Mouse (Mus musculus): ENCODE data around the gene 0610009B22Rik. TPM values are rescaled to one million over a fixed set of nuclear protein-coding genes. Genes with fewer than 3 reads are reported as not detected.

0610009B22Rik gene
- polyA plus RNA-seq (2012; rRNA removed; ENCODE audit: low replicate concordance) = 7.2 and 20.1 TPM in 2 replicates

DNA sequence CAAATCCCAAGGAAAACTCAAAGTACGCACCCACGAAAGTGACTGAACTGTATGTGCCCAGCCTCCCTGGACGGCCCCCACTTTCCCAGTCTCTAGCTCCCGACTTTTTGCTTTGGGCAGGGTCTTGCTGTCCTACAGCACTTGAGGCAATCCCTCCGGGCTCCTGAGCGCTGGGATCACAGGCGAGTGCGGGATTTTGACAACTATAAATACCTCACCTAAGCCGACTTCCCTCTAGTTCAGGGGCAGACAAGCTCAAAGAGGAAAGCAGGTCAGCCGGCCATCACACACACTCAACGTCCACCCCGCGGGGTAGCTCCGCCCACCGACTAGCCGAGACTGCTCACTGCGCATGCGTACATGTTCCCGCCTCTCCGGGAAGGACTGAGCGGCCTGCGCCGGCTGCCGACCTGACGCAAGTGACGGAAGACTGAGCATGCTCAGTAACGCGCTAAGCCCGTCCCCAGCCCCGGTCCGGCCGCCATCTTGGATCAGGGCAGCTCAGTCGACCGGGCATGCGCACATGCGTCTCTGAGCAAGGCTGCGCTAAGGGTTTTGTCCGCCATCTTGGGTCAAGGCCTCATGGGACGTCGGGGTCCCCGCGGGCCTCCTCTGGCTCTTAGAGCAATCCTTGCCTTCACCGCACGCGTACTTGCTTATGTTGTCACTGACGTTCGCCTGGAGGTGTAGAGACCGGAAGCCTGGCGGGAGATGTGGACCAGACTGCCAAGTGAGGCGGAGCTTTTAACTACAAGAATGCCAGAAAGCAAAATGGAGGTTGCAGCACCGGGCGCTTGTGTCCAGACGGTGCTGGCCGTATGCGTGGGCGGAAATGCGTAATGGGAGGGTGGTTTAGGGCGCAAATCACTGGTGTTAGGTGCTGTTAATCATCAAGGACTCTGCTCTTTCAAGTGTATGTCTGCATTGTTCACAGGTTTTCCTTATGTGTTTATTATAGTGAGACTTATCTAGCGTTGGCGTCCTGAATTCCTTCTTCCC lies at the start of gene 0610009B22Rik:
Gene 0610009B22Rik (minus strand): TSS at position 545 of the 999 bp plus-strand sequence.

DNA sequence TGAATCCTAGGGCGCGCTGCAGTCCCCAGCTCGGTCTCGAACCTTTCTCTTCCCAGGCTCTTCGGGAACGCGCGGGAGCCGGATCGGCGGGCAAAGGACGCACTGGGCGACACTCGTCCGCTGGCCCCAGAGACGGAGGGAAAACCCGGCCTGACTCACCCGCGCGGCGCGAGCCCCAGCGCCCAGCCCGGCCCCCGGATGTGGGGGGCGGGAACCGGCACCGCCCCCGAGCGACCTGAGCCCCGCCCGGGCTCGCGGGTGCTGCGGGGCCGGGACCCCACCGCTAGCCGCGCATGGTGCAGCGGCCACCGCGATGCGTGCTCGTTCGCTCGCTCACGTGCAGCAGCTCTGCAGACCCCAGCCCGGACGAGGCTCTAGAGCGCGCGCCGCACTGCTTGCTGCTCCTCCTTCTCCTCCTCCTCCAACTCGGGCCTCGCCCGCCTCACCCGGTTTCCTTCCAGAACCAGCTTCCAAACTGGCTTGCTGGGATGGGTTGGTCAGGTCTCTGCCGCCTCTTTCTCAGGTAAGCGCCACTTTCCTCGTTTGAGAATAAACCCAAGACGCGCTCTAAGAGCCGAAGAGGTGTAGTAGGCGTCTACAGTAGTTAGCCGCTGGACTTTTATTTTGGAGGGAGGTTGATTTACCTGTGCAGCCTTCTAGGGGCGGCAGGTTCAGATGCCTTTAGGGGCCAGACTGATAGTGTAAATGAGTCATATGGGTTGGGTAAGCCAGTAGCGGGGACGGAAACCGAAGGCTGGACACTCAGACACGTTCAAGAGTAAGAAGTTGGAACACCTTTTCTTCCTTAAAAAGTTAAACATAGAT lies 37.8 kb downstream of the 0610009B22Rik start, which contains the start of the genes N4bp3 and D930048N14Rik:
Gene N4bp3 (minus strand): TSS at position 152 of the 825 bp plus-strand sequence.
Gene D930048N14Rik (plus strand): TSS at position 264 of the 825 bp plus-strand sequence.

GRCm38 (mm10) chr11:51635525-51636322 lies 53.0 kb downstream of the 0610009B22Rik start, which contains the start of gene Rmnd5b:
Rmnd5b (minus strand) TSS chr11:51635896.

Other genes with a start within 250 kb of the 0610009B22Rik start
- gene Phykpl, start 104.1 kb downstream of the 0610009B22Rik start, polyA plus RNA-seq (2012; rRNA removed; ENCODE audit: low replicate concordance) = 23.0 and 28.5 TPM in 2 replicates
- gene Hnrnpab, start 82.0 kb downstream of the 0610009B22Rik start, polyA plus RNA-seq (2012; rRNA removed; ENCODE audit: low replicate concordance) = 54.4 and 330 TPM in 2 replicates
- 40.3 and 46.3 TPM in 2 replicates for gene Nhp2, start 69.1 kb downstream of the 0610009B22Rik start, polyA plus RNA-seq (2012; rRNA removed; ENCODE audit: low replicate concordance)
- gene Rmnd5b, start 53.0 kb downstream of the 0610009B22Rik start, polyA plus RNA-seq (2012; rRNA removed; ENCODE audit: low replicate concordance) = 68.7 and 101 TPM in 2 replicates
- gene N4bp3, start 38.0 kb downstream of the 0610009B22Rik start, polyA plus RNA-seq (2012; rRNA removed; ENCODE audit: low replicate concordance) = 15.0 and 25.7 TPM in 2 replicates
- gene D930048N14Rik, start 37.9 kb downstream of the 0610009B22Rik start, polyA plus RNA-seq (2012; rRNA removed; ENCODE audit: low replicate concordance) = 11.3 and 15.7 TPM in 2 replicates
- 20.1 and 20.8 TPM in 2 replicates for gene Sec24a, start 74.8 kb upstream of the 0610009B22Rik start, polyA plus RNA-seq (2012; rRNA removed; ENCODE audit: low replicate concordance)
- gene Sar1b, start 74.8 kb upstream of the 0610009B22Rik start, polyA plus RNA-seq (2012; rRNA removed; ENCODE audit: low replicate concordance) = 9.2 and 69.1 TPM in 2 replicates
- gene Jade2, start 168.8 kb upstream of the 0610009B22Rik start, polyA plus RNA-seq (2012; rRNA removed; ENCODE audit: low replicate concordance) = 13.3 and 21.2 TPM in 2 replicates

All from mammary gland, adult 2 months (tissue).